Mouse (Mus musculus): ENCODE measurements around the gene Atp6v1g2.

DNA sequence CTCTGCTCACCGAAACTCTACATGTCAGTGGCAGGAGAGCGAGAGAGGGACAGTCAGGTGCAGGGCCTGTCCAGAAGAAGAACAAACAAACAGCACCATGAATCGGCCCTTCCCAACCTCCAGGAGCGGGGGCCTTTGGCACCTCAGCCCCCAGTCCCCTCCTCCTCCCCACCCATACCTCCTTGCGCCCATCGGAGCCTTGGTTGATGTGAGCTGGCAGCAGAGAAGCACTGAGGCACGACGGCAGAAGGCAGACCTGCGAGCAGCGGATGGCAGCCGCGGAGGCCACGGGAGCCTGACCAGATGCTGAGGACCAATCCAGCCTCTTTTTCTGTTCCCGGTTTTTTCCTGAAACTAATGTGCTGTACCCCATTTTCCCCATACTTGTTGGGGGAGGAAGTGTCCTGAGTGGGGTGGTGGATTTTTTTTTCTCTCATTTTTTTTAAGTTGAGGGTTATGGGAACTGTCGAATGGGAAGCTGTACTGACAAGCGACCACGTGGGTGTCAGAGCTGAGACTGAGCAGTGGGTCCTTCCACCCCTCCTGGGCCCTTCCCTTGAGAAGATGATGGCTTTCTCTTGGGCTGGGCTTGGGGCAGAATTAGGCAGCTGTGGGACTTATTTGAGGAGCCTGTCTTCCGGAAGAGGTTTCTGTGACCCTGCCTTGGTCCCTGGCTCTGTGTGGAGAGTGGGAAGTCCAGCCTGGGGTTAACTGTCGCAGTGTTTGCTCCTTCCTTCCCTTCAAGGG, 16.2 kb downstream of the Atp6v1g2 start:
- TF ChIP-seq POLR2A (IDR thresholded peaks at IDR 0.05; ENCODE audit: borderline replicate concordance, extremely low read depth, insufficient read depth, insufficient read length, poor library complexity, severe bottlenecking) (no peak), CTCF (IDR thresholded peaks at IDR 0.05; ENCODE audit: borderline replicate concordance, extremely low read depth, insufficient read depth, insufficient read length) (no peak)

Data from brain, embryonic 14.5 days (tissue).